Mouse (Mus musculus) retina, embryonic 14.5 days (tissue): ENCODE measurements around the gene Rspo3.

Experiments used
- DNase-seq: peaks from one replicate; pipeline ENCODE4 v3.0.0-alpha.2; 2015; ENCODE audit warnings: low spot score

The Rspo3 gene

GRCm38 (mm10) chr10:29432935-29433453, 102.7 kb downstream of the Rspo3 start:
- DNase-seq: no peak

- DNase-seq: no peak
Observed at GRCm38 (mm10) chr10:29426660-29427059, 109.0 kb downstream of the Rspo3 start.

GRCm38 (mm10) chr10:29424571-29424970, 111.1 kb downstream of the Rspo3 start:
- DNase-seq: no peak

- no peak for DNase-seq
Observed at GRCm38 (mm10) chr10:29414361-29414760, 121.3 kb downstream of the Rspo3 start.

GRCm38 (mm10) chr10:29402656-29403268, 132.9 kb downstream of the Rspo3 start:
- DNase-seq: peak; percentile 37
